Mouse (Mus musculus): ENCODE results near the gene Siglec1.
"Not testable (repeated sequence)": the region's sequence is repeated elsewhere in the genome, so short reads cannot be mapped to it uniquely, and the experiment has no call there.

Gene Siglec1

GRCm38 (mm10) chr2:131052862-131053418 is 33.6 kb downstream of the Siglec1 start:
- no peak for DNase-seq (ENCODE audit: low read depth)

GRCm38 (mm10) chr2:131052043-131052442 is 34.5 kb downstream of the Siglec1 start:
- no peak for DNase-seq (ENCODE audit: low read depth)

GRCm38 (mm10) chr2:131046025-131046424 is 40.5 kb downstream of the Siglec1 start:
- DNase-seq (ENCODE audit: low read depth), result no peak

GRCm38 (mm10) chr2:131044989-131045720 is 41.4 kb downstream of the Siglec1 start:
- DNase-seq (ENCODE audit: low read depth), result no peak

- no peak for DNase-seq (ENCODE audit: low read depth)
Observed at GRCm38 (mm10) chr2:131044354-131044852, 42.2 kb downstream of the Siglec1 start.

GRCm38 (mm10) chr2:131042988-131043387 is 43.6 kb downstream of the Siglec1 start, which contains the start of gene Gfra4:
Gene Gfra4 (minus strand): TSS chr2:131043088.
- DNase-seq (ENCODE audit: low read depth), result no peak

GRCm38 (mm10) chr2:131040854-131041825 is 45.4 kb downstream of the Siglec1 start:
- no peak for DNase-seq (ENCODE audit: low read depth)

- DNase-seq (ENCODE audit: low read depth), result no peak
Observed at GRCm38 (mm10) chr2:131038675-131039074, 47.9 kb downstream of the Siglec1 start.

GRCm38 (mm10) chr2:131038197-131038596 is 48.4 kb downstream of the Siglec1 start:
- no peak for DNase-seq (ENCODE audit: low read depth)

GRCm38 (mm10) chr2:131037226-131037990 is 49.2 kb downstream of the Siglec1 start:
- no peak for DNase-seq (ENCODE audit: low read depth)

GRCm38 (mm10) chr2:131036757-131037156 is 49.8 kb downstream of the Siglec1 start:
- no peak for DNase-seq (ENCODE audit: low read depth)

- no peak for DNase-seq (ENCODE audit: low read depth)
Observed at GRCm38 (mm10) chr2:131036343-131036742, 50.2 kb downstream of the Siglec1 start.

GRCm38 (mm10) chr2:131031406-131031805 is 55.2 kb downstream of the Siglec1 start:
- DNase-seq (ENCODE audit: low read depth), result not testable (repeated sequence)

- no peak for DNase-seq (ENCODE audit: low read depth)
Observed at GRCm38 (mm10) chr2:131030998-131031397, 55.6 kb downstream of the Siglec1 start.

- DNase-seq (ENCODE audit: low read depth), result no peak
Observed at GRCm38 (mm10) chr2:131030561-131030960, 56.0 kb downstream of the Siglec1 start.

- no peak for DNase-seq (ENCODE audit: low read depth)
Observed at GRCm38 (mm10) chr2:131029065-131029935, 57.3 kb downstream of the Siglec1 start.

- no peak for DNase-seq (ENCODE audit: low read depth)
Observed at GRCm38 (mm10) chr2:131026941-131027340, 59.6 kb downstream of the Siglec1 start.

- no peak for DNase-seq (ENCODE audit: low read depth)
Observed at GRCm38 (mm10) chr2:131025230-131025629, 61.3 kb downstream of the Siglec1 start.
